Mouse (Mus musculus) forebrain, embryonic 13.5 days (tissue): ENCODE results near the gene Kmt5b. TPM values are rescaled to one million over a fixed set of nuclear protein-coding genes. Genes with fewer than 3 reads are reported as not detected.
A peak's percentile ranks its signal among the peaks of the same experiment; 100 is the strongest.

Source experiments
- ATAC-seq: fragments of 200-750 bp; cut with Nextera tagmentation; 2 replicates; pipeline ENCODE4 v1.8.0; 2017
- H3K27ac ChIP-seq: fragments of 300-500 bp; sonication (generic); 2 replicates; pipeline ENCODE4 v1.5.1; 2015; ENCODE audit warnings: inconsistent platforms, mild to moderate bottlenecking, moderate library complexity
- H3K27me3 ChIP-seq: fragments of 300-500 bp; sonication (generic); 2 replicates; pipeline ENCODE4 v1.6.1; 2015; ENCODE audit warnings: mild to moderate bottlenecking, inconsistent platforms
- H3K36me3 ChIP-seq: fragments of 300-500 bp; sonication (generic); 2 replicates; pipeline ENCODE4 v1.6.1; 2015; ENCODE audit warnings: mild to moderate bottlenecking, inconsistent platforms; ENCODE audit not compliant: poor library complexity, severe bottlenecking
- H3K4me1 ChIP-seq: fragments of 300-500 bp; sonication (generic); 2 replicates; pipeline ENCODE4 v1.6.1; 2015; ENCODE audit warnings: inconsistent platforms
- H3K4me2 ChIP-seq: fragments of 300-500 bp; sonication (generic); 2 replicates; pipeline ENCODE4 v1.6.1; 2015; ENCODE audit warnings: inconsistent platforms, mild to moderate bottlenecking, moderate library complexity
- H3K4me3 ChIP-seq: fragments of 300-500 bp; sonication (generic); 2 replicates; pipeline ENCODE4 v1.5.1; 2015; ENCODE audit warnings: mild to moderate bottlenecking, inconsistent platforms
- H3K9ac ChIP-seq: fragments of 300-500 bp; sonication (generic); 2 replicates; pipeline ENCODE4 v1.6.1; 2015; ENCODE audit warnings: mild to moderate bottlenecking, inconsistent platforms
- H3K9me3 ChIP-seq: fragments of 300-500 bp; sonication (generic); replicated peaks from 2 replicates; pipeline ENCODE4 v1.6.1; 2016; ENCODE audit warnings: inconsistent platforms
- WGBS: fragments of 180-500 bp; shearing (Covaris S2); methylation state at CpG from one replicate; pipeline ENCODE4 v1.1.7; 2015; 5-methylcytosine and 5-hydroxymethylcytosine counted together
- polyA plus RNA-seq: library from polyadenylated mRNA; unstranded; fragments of >200 nt; fragmentation: Nextera tagmentation; extraction: Ambion mirVana; gene quantifications from 2 replicates; pipeline ENCODE4 v1.2.1, GENCODE M21; 2015

The Kmt5b gene
- polyA plus RNA-seq, 1 experiment from 2014 or later = 43.3 TPM

DNA sequence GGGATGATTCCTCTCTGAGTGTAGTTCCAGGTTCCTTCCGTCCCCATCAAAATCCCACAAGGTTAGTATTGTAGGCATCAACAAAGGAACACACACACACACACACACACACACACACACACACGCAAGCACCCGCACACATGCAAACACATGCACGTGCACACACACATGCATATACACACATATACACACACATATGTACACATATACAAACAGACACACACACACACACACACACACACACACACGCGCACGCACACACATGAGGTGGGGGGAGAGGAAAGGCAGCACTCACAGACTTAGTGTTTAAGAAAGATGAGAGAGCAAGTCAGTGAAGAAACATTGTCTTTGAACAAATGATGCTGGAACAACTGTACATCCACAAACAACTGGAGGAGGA lies 23.9 kb upstream of the Kmt5b start:
- 0 out of 2 replicates have a peak, but pooled peaks have one; percentile 24 for ATAC-seq
- Histone ChIP-seq H3K36me3 (no peaks in the 10 kb centered on the region), H3K4me1 (peaks cover 14% of the 10 kb centered on the region), H3K4me3 (peak overlapping the region; percentile 52), H3K9me3 (peaks cover under 1% of the 10 kb centered on the region; the same call in 1 of the 2 replicates), H3K27ac (no peak overlapping the region), H3K9ac (peak overlapping the region; percentile 82; the same call in 1 of the 2 replicates), H3K27me3 (no peaks in the 10 kb centered on the region), H3K4me2 (peak overlapping the region; percentile 72)
- WGBS = 73% methylated on average over 7 of the region's 7 CpGs

- peak overlapping the region; percentile 82 for H3K9ac ChIP-seq
- ATAC-seq = peak; percentile 77
- H3K4me1 ChIP-seq = peaks cover 14% of the 10 kb centered on the region
- no peaks in the 10 kb centered on the region for H3K36me3 ChIP-seq
- H3K9me3 ChIP-seq = peaks cover 2% of the 10 kb centered on the region; the same call in 1 of the 2 replicates
- 3% methylated on average over 13 of the region's 13 CpGs for WGBS
- no peaks in the 10 kb centered on the region for H3K27me3 ChIP-seq
- peak overlapping the region; percentile 72 for H3K4me2 ChIP-seq
- H3K4me3 ChIP-seq = peak overlapping the region; percentile 52
- peak overlapping the region; percentile 88 for H3K27ac ChIP-seq
These were observed 23.2 kb upstream of the Kmt5b start for GRCm38 (mm10) chr19:3743851-3744512.

DNA sequence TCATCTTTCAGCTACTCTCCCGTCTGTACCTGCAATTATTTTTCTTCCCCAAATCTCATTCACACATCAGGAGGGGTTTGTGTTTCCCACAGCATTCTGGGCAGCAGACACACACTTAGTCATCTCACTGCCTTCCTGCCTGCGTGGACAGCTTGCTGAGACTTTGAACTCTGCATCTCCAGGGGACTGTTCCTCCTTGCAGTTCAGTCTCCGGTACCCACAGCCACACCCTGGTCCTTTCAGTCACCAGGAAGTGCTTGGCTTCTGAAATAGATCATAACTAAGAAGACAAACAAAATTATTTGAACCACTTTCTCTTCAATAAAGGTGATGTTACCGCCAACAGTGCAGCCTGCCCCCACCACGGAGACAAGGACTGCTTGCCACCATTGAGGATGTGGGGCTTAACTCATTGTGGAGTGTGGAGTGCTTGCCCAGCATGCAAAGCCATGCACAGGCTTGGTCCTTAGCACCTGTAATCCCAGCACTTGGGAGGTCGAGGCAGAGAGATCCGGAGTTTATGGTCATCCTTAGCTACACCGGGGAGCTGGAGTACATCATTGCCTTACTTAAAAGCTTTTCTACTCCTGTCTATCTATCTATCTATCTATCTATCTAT lies 14.5 kb upstream of the Kmt5b start:
- no peak for ATAC-seq
- Histone ChIP-seq H3K36me3 (no peaks in the 10 kb centered on the region), H3K4me2 (no peak overlapping the region), H3K27me3 (no peaks in the 10 kb centered on the region), H3K4me3 (no peak overlapping the region), H3K4me1 (no peaks in the 10 kb centered on the region), H3K9me3 (peaks cover 2% of the 10 kb centered on the region; the same call in 1 of the 2 replicates), H3K9ac (no peak overlapping the region), H3K27ac (no peak overlapping the region)
- 61% methylated on average over 8 of the region's 8 CpGs for WGBS

DNA sequence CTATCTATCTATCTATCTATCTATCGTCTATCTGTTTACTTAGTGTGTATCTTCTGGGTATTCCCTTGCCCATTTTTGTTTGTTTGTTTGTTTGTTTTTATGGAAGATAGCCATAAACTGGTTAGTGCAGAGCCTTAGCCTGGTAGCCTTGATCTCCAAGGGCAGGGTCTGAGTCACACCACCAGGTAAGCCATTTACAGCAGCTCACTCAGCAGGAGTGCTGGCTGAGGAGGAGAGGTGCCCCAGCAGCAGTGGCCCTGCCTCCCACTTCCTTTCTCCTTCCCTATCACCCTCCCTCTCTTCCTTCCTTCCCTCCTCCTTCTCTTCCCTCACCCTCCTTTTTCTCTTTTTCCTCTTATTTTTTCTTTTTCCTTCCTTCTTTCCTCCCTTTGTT lies 14.0 kb upstream of the Kmt5b start:
- no peak overlapping the region for H3K4me3 ChIP-seq
- WGBS = 89% methylated on average over 1 of the region's 1 CpGs
- no peaks in the 10 kb centered on the region for H3K36me3 ChIP-seq
- no peaks in the 10 kb centered on the region for H3K4me1 ChIP-seq
- no peak for ATAC-seq
- peaks cover 2% of the 10 kb centered on the region; the same call in 1 of the 2 replicates for H3K9me3 ChIP-seq
- no peak overlapping the region for H3K27ac ChIP-seq
- no peak overlapping the region for H3K4me2 ChIP-seq
- H3K27me3 ChIP-seq = no peaks in the 10 kb centered on the region
- H3K9ac ChIP-seq = no peak overlapping the region

GRCm38 (mm10) chr19:3753738-3754137 lies 13.5 kb upstream of the Kmt5b start:
- Histone ChIP-seq H3K9me3 (no peaks in the 10 kb centered on the region), H3K9ac (no peak overlapping the region), H3K4me3 (no peak overlapping the region), H3K27me3 (no peaks in the 10 kb centered on the region), H3K27ac (no peak overlapping the region), H3K4me2 (no peak overlapping the region), H3K36me3 (no peaks in the 10 kb centered on the region), H3K4me1 (no peaks in the 10 kb centered on the region)
- WGBS = 63% methylated on average over 8 of the region's 8 CpGs
- no peak for ATAC-seq

GRCm38 (mm10) chr19:3757861-3758260 lies 9.4 kb upstream of the Kmt5b start:
- Histone ChIP-seq H3K27me3 (no peaks in the 10 kb centered on the region), H3K4me3 (no peak overlapping the region), H3K27ac (no peak overlapping the region), H3K4me1 (no peaks in the 10 kb centered on the region), H3K36me3 (no peaks in the 10 kb centered on the region), H3K9ac (no peak overlapping the region), H3K9me3 (no peaks in the 10 kb centered on the region), H3K4me2 (no peak overlapping the region)
- no peak for ATAC-seq
- WGBS = 52% methylated on average over 1 of the region's 1 CpGs

- Histone ChIP-seq H3K27ac (no peak overlapping the region), H3K4me1 (peaks cover 20% of the 10 kb centered on the region), H3K27me3 (no peaks in the 10 kb centered on the region), H3K4me3 (no peak overlapping the region), H3K9ac (no peak overlapping the region), H3K9me3 (no peaks in the 10 kb centered on the region), H3K4me2 (no peak overlapping the region), H3K36me3 (0 out of 2 replicates have a peak, but pooled peaks cover 5% of the 10 kb centered on the region)
- 88% methylated on average over 4 of the region's 4 CpGs for WGBS
- no peak for ATAC-seq
These were observed 1.9 kb upstream of the Kmt5b start for GRCm38 (mm10) chr19:3765221-3765820.

DNA sequence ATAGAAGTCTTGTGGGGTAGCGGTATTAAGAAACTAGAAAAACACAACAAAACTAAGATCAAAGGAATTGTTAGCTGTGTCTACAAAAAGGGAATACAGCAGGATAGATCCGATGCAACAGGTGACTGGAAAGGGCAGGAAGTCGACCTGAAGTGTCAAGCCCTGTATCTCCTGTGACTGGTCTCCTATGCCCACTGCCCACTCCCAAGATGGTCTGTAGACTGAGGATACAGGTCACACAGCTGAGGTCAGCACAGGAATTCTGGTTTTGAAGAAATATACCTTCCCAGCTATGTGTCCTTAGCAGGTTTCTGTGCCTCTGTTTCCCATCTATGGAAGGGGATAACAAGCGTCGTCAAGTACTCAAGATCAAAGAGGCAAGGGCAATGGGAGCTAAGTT lies 843 bp upstream of the Kmt5b start:
- H3K27ac ChIP-seq = peak overlapping the region; percentile 100; the same call in 1 of the 2 replicates
- peaks cover 26% of the 10 kb centered on the region for H3K4me1 ChIP-seq
- no peak for ATAC-seq
- 93% methylated on average over 5 of the region's 5 CpGs for WGBS
- H3K27me3 ChIP-seq = no peaks in the 10 kb centered on the region
- H3K4me2 ChIP-seq = peak overlapping the region; percentile 85
- H3K36me3 ChIP-seq = 0 out of 2 replicates have a peak, but pooled peaks cover 5% of the 10 kb centered on the region
- H3K4me3 ChIP-seq = peak overlapping the region; percentile 95
- peak overlapping the region; percentile 100; the same call in 1 of the 2 replicates for H3K9ac ChIP-seq
- no peaks in the 10 kb centered on the region for H3K9me3 ChIP-seq

GRCm38 (mm10) chr19:3767781-3768696 lies 818 bp downstream of the Kmt5b start:
- Histone ChIP-seq H3K36me3 (0 out of 2 replicates have a peak, but pooled peaks cover 5% of the 10 kb centered on the region), H3K9me3 (no peaks in the 10 kb centered on the region), H3K27ac (peak overlapping the region; percentile 100), H3K4me1 (peaks cover 26% of the 10 kb centered on the region), H3K27me3 (no peaks in the 10 kb centered on the region), H3K9ac (peak overlapping the region; percentile 100), H3K4me3 (peak overlapping the region; percentile 95), H3K4me2 (peak overlapping the region; percentile 85)
- ATAC-seq = peak; percentile 74
- WGBS = under 1% methylated on average over 103 of the region's 111 CpGs

- WGBS = 1% methylated on average over 45 of the region's 60 CpGs
- Histone ChIP-seq H3K27me3 (no peaks in the 10 kb centered on the region), H3K4me1 (peaks cover 26% of the 10 kb centered on the region), H3K27ac (peak overlapping the region; percentile 100), H3K9me3 (no peaks in the 10 kb centered on the region), H3K9ac (peak overlapping the region; percentile 100), H3K4me2 (peak overlapping the region; percentile 85), H3K4me3 (peak overlapping the region; percentile 95), H3K36me3 (0 out of 2 replicates have a peak, but pooled peaks cover 5% of the 10 kb centered on the region)
- ATAC-seq = peak; percentile 92
These were observed 1.6 kb downstream of the Kmt5b start for GRCm38 (mm10) chr19:3768697-3769383.

DNA sequence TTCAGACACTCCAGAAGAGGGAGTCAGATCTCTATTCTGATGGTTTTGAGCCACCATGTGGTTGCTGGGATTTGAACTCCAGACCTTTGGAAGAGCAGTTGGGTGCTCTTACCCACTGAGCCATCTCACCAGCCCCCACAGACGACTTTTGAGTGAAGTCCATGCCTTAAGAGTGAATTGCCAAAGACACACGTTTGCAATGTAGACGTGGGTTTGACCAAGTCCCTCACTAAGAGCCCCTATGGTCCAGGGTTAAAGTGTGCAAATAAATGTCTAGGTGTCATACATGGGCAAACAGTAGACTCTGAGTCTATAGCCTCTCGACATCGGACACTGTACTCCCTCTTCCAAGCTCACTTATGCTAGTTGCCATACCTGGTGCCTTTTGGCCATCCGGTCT lies 2.3 kb downstream of the Kmt5b start:
- ATAC-seq = no peak
- Histone ChIP-seq H3K9ac (peak overlapping the region; percentile 66), H3K4me3 (peak overlapping the region; percentile 95), H3K27me3 (no peaks in the 10 kb centered on the region), H3K27ac (no peak overlapping the region), H3K4me1 (peaks cover 26% of the 10 kb centered on the region), H3K4me2 (peak overlapping the region; percentile 85), H3K36me3 (peaks cover 8% of the 10 kb centered on the region; the same call in 1 of the 2 replicates), H3K9me3 (no peaks in the 10 kb centered on the region)
- WGBS = 85% methylated on average over 6 of the region's 6 CpGs
